In genomic region chr1:163662416-163662815, GRCm38 (mm10) we compare ENCODE assay signal across 31 mouse cellular contexts.
"Had no signal": no experiment of that assay in that cellular context is flagged by ENCODE, and none has a peak within 500 bp of the region (broad histone marks: within the 10 kb centered on the region; RNA-seq: fewer than 3 reads in every experiment).

No protein-coding gene starts in this region.

- DNase-seq: left cerebral cortex, postnatal 4 days; liver; liver, embryonic 13.5 days; liver, postnatal 0 days; lung, adult 18-20 months; lung, adult 2 months; lung, embryonic 14.5 days; lung, postnatal 10 days; lung, postnatal 14 days; lung, postnatal 36 days; lung, postnatal 4 days; midbrain, embryonic 14.5 days had no signal

- H3K4me1 ChIP-seq: liver, embryonic 13.5 days; liver, embryonic 15.5 days; lung, embryonic 15.5 days; megakaryocyte, embryonic 14.5 days; midbrain, embryonic 10.5 days; midbrain, embryonic 12.5 days; midbrain, embryonic 13.5 days; midbrain, embryonic 15.5 days; neural tube, embryonic 12.5 days had no signal

- H3K4me3 ChIP-seq: limb, embryonic 10.5 days; limb, embryonic 12.5 days; limb, embryonic 13.5 days; limb, embryonic 15.5 days; liver, embryonic 13.5 days; liver, embryonic 15.5 days; lung, embryonic 15.5 days; megakaryocyte, embryonic 14.5 days; midbrain, embryonic 10.5 days; midbrain, embryonic 12.5 days; midbrain, embryonic 13.5 days; midbrain, embryonic 15.5 days; neural tube, embryonic 12.5 days; neural tube, embryonic 13.5 days had no signal

- H3K4me2 ChIP-seq: limb, embryonic 12.5 days; limb, embryonic 13.5 days; limb, embryonic 15.5 days; liver, embryonic 11.5 days; liver, embryonic 13.5 days; liver, embryonic 15.5 days; lung, embryonic 14.5 days; lung, embryonic 15.5 days; midbrain, embryonic 11.5 days; midbrain, embryonic 12.5 days; midbrain, embryonic 13.5 days; midbrain, embryonic 15.5 days; neural tube, embryonic 12.5 days; neural tube, embryonic 13.5 days had no signal

- H3K9me3 ChIP-seq: limb, embryonic 10.5 days; limb, embryonic 12.5 days; limb, embryonic 13.5 days; limb, embryonic 15.5 days; liver, embryonic 13.5 days; liver, embryonic 15.5 days; lung, embryonic 15.5 days; megakaryocyte, embryonic 14.5 days; midbrain, embryonic 10.5 days; midbrain, embryonic 12.5 days; midbrain, embryonic 13.5 days; midbrain, embryonic 15.5 days; neural tube, embryonic 12.5 days; neural tube, embryonic 13.5 days had no signal

- H3K27ac ChIP-seq: limb, embryonic 12.5 days; limb, embryonic 13.5 days; limb, embryonic 15.5 days; liver, embryonic 13.5 days; liver, embryonic 14.5 days; liver, embryonic 15.5 days; lung, embryonic 15.5 days; macrophage; midbrain, embryonic 10.5 days; midbrain, embryonic 12.5 days; midbrain, embryonic 13.5 days; midbrain, embryonic 15.5 days; neural tube, embryonic 12.5 days; neural tube, embryonic 13.5 days had no signal

- H3K36me3 ChIP-seq: limb, embryonic 10.5 days; limb, embryonic 12.5 days; limb, embryonic 13.5 days; limb, embryonic 15.5 days; liver, embryonic 13.5 days; liver, embryonic 15.5 days; lung, embryonic 15.5 days; midbrain, embryonic 10.5 days; midbrain, embryonic 12.5 days; midbrain, embryonic 13.5 days; midbrain, embryonic 15.5 days; neural tube, embryonic 12.5 days; neural tube, embryonic 13.5 days had no signal

- H3K9ac ChIP-seq: limb, embryonic 12.5 days; limb, embryonic 13.5 days; limb, embryonic 15.5 days; liver, embryonic 13.5 days; liver, embryonic 14.5 days; liver, embryonic 15.5 days; liver, postnatal 0 days; lung, embryonic 14.5 days; lung, embryonic 15.5 days; midbrain, embryonic 12.5 days; midbrain, embryonic 13.5 days; midbrain, embryonic 15.5 days; neural tube, embryonic 12.5 days; neural tube, embryonic 13.5 days had no signal

- H3K27me3 ChIP-seq: limb, embryonic 12.5 days; limb, embryonic 13.5 days; limb, embryonic 15.5 days; liver, embryonic 13.5 days; liver, embryonic 15.5 days; lung, embryonic 15.5 days; megakaryocyte, embryonic 14.5 days; midbrain, embryonic 12.5 days; midbrain, embryonic 13.5 days; midbrain, embryonic 15.5 days; neural tube, embryonic 12.5 days; neural tube, embryonic 13.5 days had no signal

- ATAC-seq: liver, postnatal 0 days; lung, postnatal 0 days; midbrain, embryonic 13.5 days; midbrain, embryonic 15.5 days; midbrain, embryonic 16.5 days had no signal
